Mouse (Mus musculus) adrenal gland, postnatal 10 days (tissue): ENCODE data around the gene Large1. TPM values are rescaled to one million over a fixed set of nuclear protein-coding genes. Genes with fewer than 3 reads are reported as not detected.
"Not testable (repeated sequence)": the region's sequence is repeated elsewhere in the genome, so short reads cannot be mapped to it uniquely, and the experiment has no call there.

Experiments used
- DNase-seq: peaks from one replicate; pipeline ENCODE4 v3.0.0; 2021; ENCODE audit warnings: mixed read lengths
- total RNA-seq, 2 experiments: library from RNA; stranded (reverse); gene quantifications; 2 replicates each; pipeline ENCODE4 v1.2.3; 2021

Large1 gene
- total RNA-seq, 2 experiments from 2014 or later, result 20.9 to 25.7 TPM

DNA sequence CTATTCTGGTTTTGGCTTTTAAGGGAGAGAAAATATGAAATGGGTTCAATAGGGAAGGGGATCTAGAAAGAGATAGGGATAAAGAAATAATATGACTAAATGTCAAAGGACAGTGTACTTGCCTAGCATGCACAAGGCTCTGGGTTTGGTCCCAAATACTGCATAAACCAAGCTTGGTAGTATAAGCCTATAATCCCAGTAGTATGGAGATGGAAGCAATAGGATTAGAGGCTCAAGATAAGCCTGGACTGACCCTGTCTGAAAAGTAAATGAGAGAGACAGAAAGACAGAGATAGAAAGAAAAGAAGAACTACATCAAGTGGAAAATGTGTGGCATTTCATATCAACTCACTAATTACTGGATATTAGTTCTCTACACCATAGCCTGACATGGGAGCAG is 180.7 kb downstream of the Large1 start:
- no peak for DNase-seq

DNA sequence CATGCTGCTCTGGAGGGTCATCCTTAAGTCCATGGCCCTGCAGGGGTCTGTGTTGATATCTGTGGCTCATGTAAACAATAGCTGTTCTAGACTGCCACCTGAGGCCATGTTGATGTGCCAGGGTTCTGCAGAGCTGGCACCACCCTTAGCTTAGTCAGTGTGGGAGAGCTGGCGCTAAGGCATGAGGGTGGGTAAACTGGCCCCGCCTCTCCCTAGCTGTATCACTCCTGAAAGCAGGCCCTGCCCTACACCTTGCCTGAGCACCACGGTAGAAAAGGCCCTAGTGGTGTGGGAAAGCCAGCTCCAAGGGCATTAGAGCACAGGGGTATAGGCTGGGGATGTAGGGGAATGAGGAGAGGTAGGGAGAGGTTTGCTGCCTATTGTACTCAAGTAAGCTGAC is 191.3 kb downstream of the Large1 start:
- peak; percentile 6 for DNase-seq

DNA sequence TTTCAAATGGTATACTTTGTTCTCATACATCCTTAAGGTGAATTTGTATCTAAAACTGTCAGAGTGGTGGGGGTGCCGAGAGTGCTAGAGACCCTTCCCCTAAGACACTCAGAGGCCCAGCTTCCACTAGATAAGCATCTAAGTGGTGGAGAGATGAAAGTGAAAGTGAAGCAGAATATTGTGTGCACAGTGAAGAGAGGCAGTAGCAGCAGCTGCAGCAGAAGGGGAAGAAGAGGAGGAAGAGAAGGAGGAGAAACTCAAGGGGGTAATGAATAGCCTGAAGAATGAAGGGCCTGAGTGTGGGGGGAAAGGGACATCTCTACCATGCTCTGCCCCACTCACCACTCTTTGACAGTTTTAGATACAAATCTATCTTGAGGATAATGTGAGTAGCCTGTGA is 191.8 kb downstream of the Large1 start:
- no peak for DNase-seq

DNA sequence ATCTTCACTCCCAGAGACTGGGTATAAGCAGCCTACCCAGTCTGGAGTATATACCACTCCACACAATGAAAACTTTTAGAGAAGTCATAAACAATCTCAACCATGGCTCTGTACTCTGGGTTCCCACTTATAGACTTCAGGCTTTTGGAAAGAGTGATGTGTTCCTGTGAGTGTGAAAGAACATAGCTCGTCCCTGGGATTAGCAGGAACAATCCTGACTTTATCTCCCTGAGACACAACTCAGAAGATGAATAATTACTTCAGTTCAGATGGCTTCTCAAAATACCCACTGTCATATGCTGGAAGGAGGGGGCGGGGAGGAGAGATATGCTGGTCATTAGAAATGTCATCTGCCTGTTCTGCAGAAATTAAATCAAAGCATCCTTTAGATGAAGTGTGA is 192.4 kb downstream of the Large1 start:
- no peak for DNase-seq

DNA sequence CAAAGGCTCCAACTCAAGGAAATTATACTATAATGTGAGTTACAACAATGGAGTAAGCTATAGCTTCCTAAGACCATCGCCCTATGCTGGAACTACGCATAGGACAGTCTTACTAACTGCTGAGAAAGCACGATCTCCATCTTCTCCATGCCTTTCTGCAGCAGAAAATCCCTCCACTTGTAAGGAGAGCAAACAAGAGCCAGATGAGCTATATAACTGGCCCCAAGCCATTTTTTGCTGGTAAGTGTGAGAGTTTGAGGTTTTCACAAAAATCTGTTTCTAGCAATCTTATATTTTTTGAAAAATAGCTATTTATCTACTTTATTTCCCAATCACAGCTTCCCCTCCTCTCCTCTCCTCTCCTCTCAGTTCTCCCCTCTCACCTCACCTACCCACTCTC is 206.1 kb downstream of the Large1 start:
- no peak for DNase-seq

DNA sequence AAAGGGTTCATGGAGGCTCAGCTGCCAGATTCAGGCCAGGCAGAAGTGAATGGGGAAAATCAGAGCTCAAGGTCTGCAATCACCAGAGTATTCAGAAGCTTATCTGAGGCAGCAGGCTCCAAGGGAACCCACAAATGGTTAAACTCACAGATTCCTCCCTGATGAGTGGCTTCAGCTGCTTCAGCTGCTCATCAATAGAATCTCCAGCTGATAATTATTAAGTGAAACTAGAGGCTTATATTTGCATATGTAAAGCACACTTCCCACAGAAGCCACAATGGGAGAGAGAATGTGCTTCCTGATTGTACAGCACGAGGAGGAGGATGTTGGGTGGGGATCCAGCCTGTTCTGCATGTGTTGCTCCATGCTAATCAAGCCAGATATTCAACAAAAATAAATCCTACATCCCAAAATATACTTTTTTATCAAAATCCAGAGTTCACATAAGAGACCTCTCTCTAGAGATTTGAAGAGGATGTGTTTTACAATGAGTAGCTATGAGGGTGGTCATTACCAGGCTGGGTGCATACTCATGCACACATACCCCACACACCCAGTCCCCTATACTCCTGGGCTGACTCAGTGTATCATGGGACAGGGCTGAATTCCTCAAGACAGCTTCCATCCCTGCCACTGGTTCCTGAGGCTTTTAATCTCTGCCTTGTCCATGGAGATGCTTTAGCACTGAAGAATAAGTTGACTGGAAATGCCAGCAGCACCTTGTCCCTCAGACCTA is 210.5 kb downstream of the Large1 start:
- DNase-seq, result no peak

DNA sequence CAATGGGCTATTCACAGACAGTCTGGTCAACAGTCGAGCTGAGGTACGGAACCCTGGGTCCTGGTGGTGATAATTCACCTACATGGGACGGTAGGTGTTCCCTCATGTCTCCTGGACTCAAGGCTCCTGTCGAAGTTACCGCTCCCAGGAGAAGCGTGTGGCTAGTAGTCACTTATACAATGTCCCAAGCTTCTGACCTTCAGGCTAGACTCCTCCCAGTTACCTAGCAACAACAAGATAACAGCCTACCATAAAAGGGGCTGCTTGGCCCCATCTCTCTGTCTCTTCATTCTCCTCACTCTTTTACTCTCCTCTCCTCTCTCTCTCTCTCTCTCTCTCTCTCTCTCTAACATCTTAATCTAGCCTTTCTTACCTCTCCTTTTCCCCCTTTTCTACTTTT is 217.9 kb downstream of the Large1 start:
- no peak for DNase-seq

DNA sequence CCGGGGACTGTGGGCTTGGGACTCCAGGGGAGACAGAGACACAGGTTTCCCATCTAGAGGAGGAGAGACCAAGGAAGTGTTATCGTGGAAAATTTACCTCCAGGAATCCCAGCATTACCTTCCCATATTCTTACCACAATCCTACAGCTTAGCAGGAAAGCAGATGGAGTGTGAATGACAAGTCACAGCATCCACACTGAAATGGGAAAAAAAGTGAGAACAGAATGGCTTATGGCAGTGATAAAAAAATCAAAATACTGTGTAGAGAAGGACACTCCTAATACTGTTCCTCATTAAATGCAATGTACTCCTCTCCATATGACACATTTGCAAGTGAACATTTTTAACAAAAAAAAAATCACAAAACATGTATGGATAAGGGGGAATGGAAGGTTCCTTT is 221.3 kb downstream of the Large1 start:
- no peak for DNase-seq

DNA sequence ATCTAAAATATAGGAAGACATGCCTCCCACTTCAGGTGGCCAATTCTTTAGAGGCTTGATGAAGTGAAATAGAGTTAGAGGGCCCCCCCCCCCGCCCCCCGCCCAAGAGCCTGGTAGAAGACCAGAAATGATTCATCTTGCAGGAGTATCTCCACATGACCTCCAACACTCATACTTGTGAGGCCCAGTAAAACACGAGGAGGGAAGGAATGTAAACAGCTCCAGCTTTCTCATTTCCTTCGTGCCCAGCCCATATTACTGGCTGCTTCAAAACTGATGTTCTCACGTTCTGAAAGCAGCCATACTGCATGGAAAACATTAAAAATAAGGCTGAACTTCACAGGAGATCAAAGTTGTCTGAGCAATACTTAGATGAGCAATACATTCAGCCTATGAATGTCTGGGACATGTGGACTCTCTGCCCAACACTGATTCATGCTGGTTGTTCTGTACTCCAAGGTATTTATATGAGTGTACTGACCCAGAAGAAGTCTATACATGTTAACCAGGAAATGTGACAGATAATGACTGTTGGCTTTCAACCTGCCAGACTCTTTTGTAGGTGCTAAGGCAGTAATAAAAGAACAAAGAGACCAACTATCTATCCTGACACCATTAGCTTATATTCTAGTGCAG is 229.4 kb downstream of the Large1 start:
- DNase-seq, result no peak

DNA sequence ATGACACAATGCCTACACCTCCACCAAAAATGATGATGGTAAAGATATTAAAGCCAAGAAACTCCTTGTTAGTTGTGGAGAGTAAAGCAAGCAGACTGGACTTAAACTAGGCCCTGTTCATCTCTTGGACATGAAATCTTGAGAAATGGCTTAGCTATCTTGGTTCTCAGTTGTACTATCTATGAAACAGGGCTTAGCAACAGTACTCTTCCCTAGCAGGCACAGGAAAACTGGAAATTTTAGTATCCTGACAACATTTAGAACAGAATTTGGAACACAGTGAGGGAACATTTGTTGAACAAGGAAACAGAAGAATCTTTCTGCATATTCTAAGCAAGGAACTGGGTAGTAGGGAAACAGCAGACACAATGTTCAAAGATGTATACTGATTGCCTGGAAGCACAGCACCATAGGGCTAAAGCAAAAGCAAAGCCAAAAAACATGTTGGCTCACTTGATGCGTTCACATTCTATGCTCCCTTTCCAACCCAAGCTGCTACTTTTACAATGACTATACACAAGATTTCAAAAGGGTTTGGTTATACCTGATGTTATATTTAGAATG is 240.9 kb downstream of the Large1 start:
- DNase-seq, result no peak

DNA sequence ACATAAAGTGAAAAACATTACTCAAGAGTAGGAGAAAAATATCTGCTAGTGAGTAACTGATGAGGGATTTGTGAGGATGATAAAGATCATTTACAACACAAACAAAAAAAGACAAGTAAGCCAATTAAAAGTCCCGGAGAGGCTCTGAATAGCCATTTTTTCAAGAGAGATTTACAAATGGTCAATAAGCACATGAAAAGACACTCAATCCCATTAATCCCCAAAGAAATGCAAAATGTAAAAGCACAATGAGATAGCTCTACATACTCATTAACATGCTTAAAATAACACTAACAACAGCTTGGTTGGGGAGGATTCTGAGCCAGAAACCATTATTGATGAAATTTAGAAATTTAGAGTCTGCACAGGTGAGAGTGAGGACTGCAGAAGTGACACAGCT is 249.3 kb downstream of the Large1 start:
- no peak for DNase-seq

DNA sequence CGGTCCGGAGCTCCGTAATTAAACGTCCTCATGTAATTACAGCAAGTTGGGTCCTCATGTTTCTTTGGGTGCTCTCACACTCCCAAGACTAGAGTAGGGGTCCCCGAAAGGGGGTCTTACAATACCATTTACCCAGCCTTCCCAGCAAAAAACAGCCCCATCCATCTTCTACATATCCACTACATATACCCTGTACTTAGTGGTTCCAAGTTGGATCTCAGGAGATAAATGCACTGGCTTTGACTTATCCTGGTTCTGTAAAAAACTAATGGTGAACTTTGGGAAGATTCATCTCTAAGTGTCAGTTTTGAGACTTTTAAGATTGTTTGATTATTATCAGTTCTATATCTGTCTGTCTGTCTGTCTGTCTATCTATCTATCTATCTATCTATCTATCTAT is 252.3 kb downstream of the Large1 start:
- DNase-seq, result no peak

DNA sequence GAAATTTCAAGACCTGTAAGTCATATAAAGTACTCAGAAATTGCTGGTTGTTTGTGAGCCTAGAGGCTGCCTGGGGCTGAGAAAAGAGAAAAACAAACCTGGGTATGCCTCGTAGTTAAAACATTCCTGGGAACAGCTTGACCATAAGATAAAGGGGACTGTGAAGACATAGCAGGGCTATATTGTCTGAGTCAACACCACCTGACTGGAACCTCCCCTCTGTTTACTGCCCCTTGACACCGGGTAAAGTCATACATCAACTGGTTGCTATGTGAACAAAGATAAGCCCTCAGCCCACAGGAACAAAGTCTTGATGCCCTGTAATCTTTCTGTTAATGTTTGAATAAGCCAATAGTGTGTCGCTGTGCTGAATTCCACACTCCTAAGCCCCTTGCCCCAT is 252.7 kb downstream of the Large1 start:
- not testable (repeated sequence) for DNase-seq

DNA sequence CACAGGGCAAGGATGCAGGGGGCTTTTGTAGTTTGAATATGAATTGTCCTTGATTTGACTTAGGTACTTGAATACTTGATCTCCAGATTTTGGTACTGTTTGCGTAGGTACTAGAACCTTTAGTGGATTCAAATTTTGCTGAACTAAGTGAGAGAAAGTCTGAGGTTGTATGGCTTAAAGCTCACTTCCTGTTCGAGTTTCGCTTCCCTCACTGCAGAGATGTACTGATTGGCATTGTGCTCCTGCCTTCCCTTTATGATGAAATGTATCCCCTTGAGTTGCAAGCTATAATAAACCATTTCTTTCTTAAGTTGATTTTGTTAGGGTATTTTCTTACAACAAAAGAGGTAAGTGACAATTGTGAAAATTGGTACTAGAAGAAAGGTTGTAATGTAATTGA is 253.8 kb downstream of the Large1 start:
- no peak for DNase-seq

DNA sequence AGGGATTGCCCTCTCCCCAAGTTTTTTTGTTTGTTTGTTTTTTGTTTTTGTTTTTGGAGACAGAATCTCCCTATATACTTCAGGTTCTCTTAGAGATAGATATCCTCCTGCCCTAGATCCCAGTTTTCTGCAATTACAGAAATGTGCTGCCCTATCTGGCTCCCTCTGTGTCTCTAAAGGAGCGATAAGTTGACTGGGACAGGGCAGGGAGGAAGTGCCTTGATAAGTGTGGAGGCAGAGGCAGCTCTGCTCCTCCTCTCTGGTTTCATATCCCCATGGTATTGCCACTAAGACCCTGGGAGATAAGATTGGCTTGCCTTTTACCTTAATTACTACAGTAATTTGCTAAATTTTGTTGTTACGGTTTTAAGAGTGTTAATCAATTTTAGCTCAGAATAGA is 256.4 kb downstream of the Large1 start:
- no peak for DNase-seq

DNA sequence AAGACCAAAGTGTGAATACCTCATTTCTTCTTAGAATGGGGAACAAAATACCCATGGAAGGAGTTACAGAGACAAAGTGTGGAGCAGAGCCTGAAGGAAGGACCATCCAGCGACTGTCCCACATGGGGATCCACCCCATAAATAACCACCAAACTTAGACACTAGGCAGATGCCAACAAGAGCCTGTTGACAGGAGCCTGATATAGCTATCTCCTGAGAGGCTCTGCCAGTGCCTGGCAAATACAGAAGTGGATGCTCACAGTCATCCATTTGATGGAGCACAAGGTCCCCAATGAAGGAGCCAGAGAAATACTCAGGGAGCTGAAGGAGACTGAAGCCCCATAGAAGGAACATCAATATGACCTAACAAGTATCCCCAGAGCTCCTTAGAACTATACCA is 275.6 kb downstream of the Large1 start:
- not testable (repeated sequence) for DNase-seq

DNA sequence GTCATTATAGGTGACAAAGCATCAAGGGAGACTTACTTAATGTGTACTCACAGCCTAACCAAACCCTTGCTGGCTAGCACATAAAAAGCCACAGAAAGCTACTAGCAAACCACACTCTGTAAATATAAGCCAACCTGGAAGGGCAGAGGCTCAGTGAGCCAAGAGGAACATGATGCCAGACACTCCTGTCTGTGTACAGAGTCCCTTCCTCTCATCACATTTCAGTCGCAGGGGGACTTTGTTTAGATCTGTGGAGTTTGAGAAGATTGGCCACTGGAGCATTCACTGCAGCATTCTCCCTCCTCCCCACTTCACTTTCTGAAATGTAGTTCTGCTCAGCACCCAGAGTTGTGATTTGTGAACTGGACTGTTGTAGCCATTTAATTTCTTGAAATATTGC is 291.9 kb downstream of the Large1 start:
- no peak for DNase-seq

DNA sequence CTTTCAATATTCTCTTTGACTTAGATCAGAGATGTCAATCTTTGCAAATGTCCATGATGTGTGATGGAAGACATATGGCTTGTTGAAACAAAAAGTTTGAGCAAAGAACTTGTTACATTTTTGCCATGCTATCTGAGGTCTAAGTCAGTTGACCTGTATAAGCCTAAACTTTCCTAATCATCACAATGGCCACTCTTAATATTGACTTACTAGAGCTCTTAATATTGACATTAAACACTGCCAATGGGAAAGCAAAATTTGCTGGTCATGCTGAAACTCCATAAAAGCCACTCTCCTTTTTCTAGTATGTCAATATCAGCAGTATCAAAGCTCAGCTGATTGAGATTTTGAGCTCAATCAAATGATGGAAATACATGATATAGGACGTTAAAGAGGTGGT is 298.6 kb downstream of the Large1 start:
- no peak for DNase-seq

DNA sequence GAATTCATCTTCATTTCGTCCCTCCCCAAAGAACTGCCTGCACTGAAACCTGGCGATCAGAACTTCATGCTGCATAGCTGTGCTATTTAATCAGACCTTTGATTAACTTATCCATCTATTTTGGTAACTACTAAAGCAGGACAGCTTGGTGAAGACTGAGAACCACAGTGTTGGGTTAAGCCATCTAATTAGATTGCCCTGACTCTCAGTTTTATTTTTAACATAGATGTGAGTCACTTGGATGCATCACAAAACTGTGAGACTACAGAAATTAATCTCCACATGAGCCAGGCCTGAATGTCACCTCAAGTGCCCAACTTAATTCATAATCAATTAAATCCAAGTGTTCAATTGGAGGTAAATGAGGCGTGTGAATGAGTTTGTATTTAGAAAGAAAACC is 299.5 kb downstream of the Large1 start:
- DNase-seq, result no peak

DNA sequence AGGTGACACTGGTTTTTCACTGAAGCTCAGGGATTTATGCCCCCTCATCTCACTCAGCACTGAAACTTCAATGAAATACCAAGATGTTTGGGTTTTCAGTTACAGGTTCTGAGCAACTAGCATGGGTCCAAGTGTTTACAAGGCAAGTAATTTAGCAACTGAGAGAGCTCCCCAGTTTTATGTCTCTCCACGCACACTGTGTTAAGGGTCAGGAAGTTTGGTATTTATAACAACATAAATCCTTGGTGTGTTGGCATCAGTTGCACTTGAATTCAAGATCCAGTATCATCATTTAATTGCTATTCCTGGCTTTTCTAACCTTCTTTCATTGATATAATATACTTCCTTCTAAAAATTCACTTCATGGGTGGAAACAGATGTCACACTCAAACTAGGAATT is 300.9 kb downstream of the Large1 start:
- no peak for DNase-seq

DNA sequence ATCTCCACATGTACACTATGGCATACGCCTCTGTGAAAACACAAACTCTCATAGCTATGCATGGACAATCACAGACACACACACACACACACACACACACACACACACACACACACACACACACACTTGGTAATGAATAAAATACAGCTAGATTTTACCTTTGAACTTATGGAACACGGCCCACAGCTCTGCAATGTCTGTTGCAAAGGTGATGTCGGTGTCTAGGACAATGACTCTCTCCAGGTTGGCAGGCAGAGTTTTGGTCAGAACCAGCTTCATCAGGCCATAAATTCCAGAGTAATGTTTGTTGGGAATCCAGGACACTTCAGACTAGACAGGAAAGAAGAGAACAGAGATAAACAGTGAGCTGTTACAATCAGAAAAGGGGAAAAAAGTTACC is 305.2 kb downstream of the Large1 start:
- no peak for DNase-seq

DNA sequence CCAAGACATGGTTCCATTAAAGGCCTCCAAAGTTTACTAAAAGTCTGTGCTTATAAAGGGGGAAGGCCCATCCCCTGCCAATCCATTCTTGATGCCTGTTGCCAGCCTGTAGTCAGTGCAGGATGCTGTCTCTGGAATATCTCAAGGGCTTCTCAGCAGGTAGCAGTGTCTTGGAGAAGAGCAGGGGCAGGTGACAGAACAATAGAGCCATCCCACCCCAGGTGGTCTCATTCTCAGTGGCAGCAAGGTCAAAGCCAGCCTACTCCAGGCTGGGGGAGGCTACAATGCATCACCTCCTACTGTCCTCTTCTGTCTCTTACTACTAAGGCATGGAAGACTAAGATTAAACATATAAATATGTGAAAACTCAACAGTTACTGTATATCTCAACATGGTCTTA is 323.6 kb downstream of the Large1 start:
- DNase-seq, result no peak

DNA sequence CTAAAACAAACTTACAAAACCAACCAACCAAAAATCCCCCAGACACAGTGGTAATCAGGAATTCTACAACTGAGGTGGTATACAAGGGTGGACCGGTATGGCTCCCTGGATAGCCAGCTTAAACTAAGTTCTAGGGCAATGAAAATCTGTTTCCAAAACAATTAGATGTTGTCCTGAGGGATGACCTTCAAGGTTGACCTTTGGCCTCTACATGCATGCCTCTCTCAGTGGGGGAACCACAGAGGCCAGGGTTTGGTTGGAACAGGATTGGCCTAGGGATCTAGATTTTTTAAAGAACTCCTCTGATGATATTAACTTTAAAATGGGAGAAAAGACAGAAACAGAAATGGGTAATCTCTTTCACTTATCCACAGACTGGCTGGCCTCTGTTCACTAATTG is 335.1 kb downstream of the Large1 start:
- DNase-seq, result no peak

DNA sequence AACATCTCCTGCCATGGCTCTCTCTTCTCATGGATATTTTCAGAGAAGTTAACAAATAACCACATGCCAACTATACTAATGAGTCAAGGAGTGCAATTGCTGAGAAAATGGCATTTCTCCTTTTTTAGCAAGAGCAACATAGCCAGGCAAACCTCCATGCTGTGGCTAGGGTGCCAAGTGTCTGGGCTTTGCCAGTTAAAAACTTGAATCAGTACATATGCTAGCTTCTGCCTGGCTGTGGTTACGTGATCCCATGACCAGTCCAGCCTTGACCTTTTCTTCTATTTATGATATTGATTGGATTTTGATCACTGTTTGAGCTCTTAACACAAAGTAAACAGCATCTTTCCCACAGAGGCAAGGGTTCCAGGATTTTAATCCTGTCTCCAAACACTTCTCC is 335.7 kb downstream of the Large1 start:
- DNase-seq, result peak; percentile 40
